Mouse (Mus musculus): ENCODE measurements around the gene Atp1b3. TPM values are rescaled to one million over a fixed set of nuclear protein-coding genes. Genes with fewer than 3 reads are reported as not detected.

Atp1b3 gene
- polyA plus RNA-seq, 1 experiment, result 72.2 TPM

- no peak for TF ChIP-seq CTCF (IDR thresholded peaks at IDR 0.05; ENCODE audit: control insufficient read depth, insufficient read depth, low read length)
- Histone ChIP-seq H3K27ac (ENCODE audit: control insufficient read depth, insufficient read depth, low read depth, low read length, poor library complexity) (no peak overlapping the region), H3K4me1 (ENCODE audit: control insufficient read depth, insufficient read depth, low read length) (no peaks in the 10 kb centered on the region; the same call in 1 of the 2 replicates), H3K4me3 (replicated peaks; ENCODE audit: control insufficient read depth, low read depth, low read length) (no peak overlapping the region)
- WGBS, result 83% methylated on average over 1 of the region's 1 CpGs
Measured at GRCm38 (mm10) chr9:96377096-96377495, 12.9 kb upstream of the Atp1b3 start.

DNA sequence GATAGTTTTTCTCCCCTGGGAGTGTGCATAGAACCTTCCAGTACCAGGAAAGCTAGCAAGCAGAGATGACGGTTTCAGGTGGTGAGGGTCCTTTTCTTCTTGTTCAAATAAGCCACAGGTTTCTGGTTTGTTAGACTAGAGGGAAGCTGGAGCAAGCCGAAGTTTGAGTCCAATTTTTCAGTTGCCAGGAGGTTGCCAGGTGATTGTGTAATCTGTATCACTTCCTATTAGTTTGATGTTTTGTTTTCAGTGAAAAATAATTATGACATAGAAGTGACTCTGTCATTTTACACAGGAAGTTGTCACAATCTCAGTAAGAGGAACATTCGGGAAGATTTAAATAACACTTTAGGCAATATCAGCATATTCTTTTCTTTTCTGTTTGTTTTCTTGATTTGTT, 11.6 kb upstream of the Atp1b3 start:
- TF ChIP-seq POLR2A (IDR thresholded peaks at IDR 0.05; ENCODE audit: borderline replicate concordance, control insufficient read depth, low read depth, low read length) (no peak), CTCF (IDR thresholded peaks at IDR 0.05; ENCODE audit: control insufficient read depth, insufficient read depth, low read length) (no peak)
- peak overlapping the region; percentile 41; the same call in 1 of the 2 replicates for H3K27ac ChIP-seq (ENCODE audit: control insufficient read depth, insufficient read depth, low read depth, low read length, poor library complexity)
- no peak overlapping the region for H3K4me3 ChIP-seq (replicated peaks; ENCODE audit: control insufficient read depth, low read depth, low read length)
- no peaks in the 10 kb centered on the region; the same call in 1 of the 2 replicates for H3K4me1 ChIP-seq (ENCODE audit: control insufficient read depth, insufficient read depth, low read length)
- WGBS, result 20% methylated on average over 3 of the region's 3 CpGs

GRCm38 (mm10) chr9:96371075-96371474, 6.8 kb upstream of the Atp1b3 start:
- Histone ChIP-seq H3K27ac (ENCODE audit: control insufficient read depth, insufficient read depth, low read depth, low read length, poor library complexity) (no peak overlapping the region), H3K4me3 (replicated peaks; ENCODE audit: control insufficient read depth, low read depth, low read length) (no peak overlapping the region), H3K4me1 (ENCODE audit: control insufficient read depth, insufficient read depth, low read length) (peaks cover 2% of the 10 kb centered on the region)
- no peak for TF ChIP-seq CTCF (IDR thresholded peaks at IDR 0.05; ENCODE audit: control insufficient read depth, insufficient read depth, low read length)
- no peak for TF ChIP-seq POLR2A (IDR thresholded peaks at IDR 0.05; ENCODE audit: borderline replicate concordance, control insufficient read depth, low read depth, low read length)
- WGBS, result 78% methylated on average over 5 of the region's 5 CpGs

- no peak overlapping the region for H3K4me3 ChIP-seq (replicated peaks; ENCODE audit: control insufficient read depth, low read depth, low read length)
- H3K4me1 ChIP-seq (ENCODE audit: control insufficient read depth, insufficient read depth, low read length), result peaks cover 3% of the 10 kb centered on the region
- H3K27ac ChIP-seq (ENCODE audit: control insufficient read depth, insufficient read depth, low read depth, low read length, poor library complexity), result peak overlapping the region; percentile 54
- 24% methylated on average over 5 of the region's 5 CpGs for WGBS
- TF ChIP-seq CTCF (IDR thresholded peaks at IDR 0.05; ENCODE audit: control insufficient read depth, insufficient read depth, low read length) (no peak), POLR2A (IDR thresholded peaks at IDR 0.05; ENCODE audit: borderline replicate concordance, control insufficient read depth, low read depth, low read length) (no peak)
Measured at GRCm38 (mm10) chr9:96369654-96370384, 5.6 kb upstream of the Atp1b3 start.

DNA sequence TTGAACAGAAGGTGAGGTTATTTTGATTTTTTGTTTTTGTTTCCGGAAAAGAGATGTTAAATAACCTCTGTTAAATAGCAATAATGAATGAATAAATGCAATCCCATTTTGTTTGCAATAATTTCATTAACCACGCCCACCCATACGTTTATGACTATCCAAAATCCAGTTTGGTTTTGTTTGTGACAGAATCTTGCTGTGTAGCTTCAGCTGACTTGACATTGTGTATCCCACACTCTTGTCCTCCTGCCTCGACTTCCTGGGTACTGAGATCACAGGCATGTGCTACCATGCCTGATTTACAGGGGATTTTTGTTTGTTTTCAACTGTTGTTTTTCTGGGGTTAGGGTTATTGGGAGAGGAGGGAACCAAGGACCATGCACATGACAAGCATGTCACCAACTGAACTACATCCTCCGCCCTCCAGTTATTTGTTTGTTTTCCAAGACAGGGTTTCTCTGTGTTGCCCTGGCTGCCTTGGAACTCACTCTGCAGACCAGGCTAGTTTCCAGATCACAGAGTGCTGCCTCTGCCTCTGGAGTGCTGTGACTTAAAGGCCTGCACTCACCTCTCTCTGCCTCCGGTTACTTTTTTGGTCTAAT, 1.1 kb upstream of the Atp1b3 start:
- Histone ChIP-seq H3K27ac (ENCODE audit: control insufficient read depth, insufficient read depth, low read depth, low read length, poor library complexity) (no peak overlapping the region), H3K4me1 (ENCODE audit: control insufficient read depth, insufficient read depth, low read length) (peaks cover 3% of the 10 kb centered on the region; the same call in 1 of the 2 replicates), H3K4me3 (replicated peaks; ENCODE audit: control insufficient read depth, low read depth, low read length) (no peak overlapping the region)
- 47% methylated on average over 6 of the region's 6 CpGs for WGBS
- no peak for TF ChIP-seq CTCF (IDR thresholded peaks at IDR 0.05; ENCODE audit: control insufficient read depth, insufficient read depth, low read length)
- TF ChIP-seq POLR2A (IDR thresholded peaks at IDR 0.05; ENCODE audit: borderline replicate concordance, control insufficient read depth, low read depth, low read length), result no peak

- Histone ChIP-seq H3K4me1 (ENCODE audit: control insufficient read depth, insufficient read depth, low read length) (peaks cover 1% of the 10 kb centered on the region; the same call in 1 of the 2 replicates), H3K27ac (ENCODE audit: control insufficient read depth, insufficient read depth, low read depth, low read length, poor library complexity) (peak overlapping the region; percentile 97), H3K4me3 (replicated peaks; ENCODE audit: control insufficient read depth, low read depth, low read length) (peak overlapping the region; percentile 98)
- TF ChIP-seq POLR2A (IDR thresholded peaks at IDR 0.05; ENCODE audit: borderline replicate concordance, control insufficient read depth, low read depth, low read length) (no peak), CTCF (IDR thresholded peaks at IDR 0.05; ENCODE audit: control insufficient read depth, insufficient read depth, low read length) (no peak)
- WGBS, result under 1% methylated on average over 64 of the region's 64 CpGs
Measured at GRCm38 (mm10) chr9:96363581-96364140, 581 bp downstream of the Atp1b3 start.

GRCm38 (mm10) chr9:96360056-96360455, 4.2 kb downstream of the Atp1b3 start:
- no peaks in the 10 kb centered on the region for H3K4me1 ChIP-seq (ENCODE audit: control insufficient read depth, insufficient read depth, low read length)
- H3K27ac ChIP-seq (ENCODE audit: control insufficient read depth, insufficient read depth, low read depth, low read length, poor library complexity), result no peak overlapping the region
- no peak for TF ChIP-seq CTCF (IDR thresholded peaks at IDR 0.05; ENCODE audit: control insufficient read depth, insufficient read depth, low read length)
- H3K4me3 ChIP-seq (replicated peaks; ENCODE audit: control insufficient read depth, low read depth, low read length), result no peak overlapping the region
- WGBS, result 81% methylated on average over 3 of the region's 3 CpGs

GRCm38 (mm10) chr9:96353799-96354198, 10.4 kb downstream of the Atp1b3 start:
- Histone ChIP-seq H3K4me1 (ENCODE audit: control insufficient read depth, insufficient read depth, low read length) (0 out of 2 replicates have a peak, but pooled peaks cover 1% of the 10 kb centered on the region), H3K27ac (ENCODE audit: control insufficient read depth, insufficient read depth, low read depth, low read length, poor library complexity) (no peak overlapping the region), H3K4me3 (replicated peaks; ENCODE audit: control insufficient read depth, low read depth, low read length) (no peak overlapping the region)
- TF ChIP-seq POLR2A (IDR thresholded peaks at IDR 0.05; ENCODE audit: borderline replicate concordance, control insufficient read depth, low read depth, low read length) (no peak), CTCF (IDR thresholded peaks at IDR 0.05; ENCODE audit: control insufficient read depth, insufficient read depth, low read length) (no peak)
- 45% methylated on average over 8 of the region's 8 CpGs for WGBS
